Mouse (Mus musculus): ENCODE results near the gene Hebp1.
A peak's percentile ranks its signal among the peaks of the same experiment; 100 is the strongest.

The Hebp1 gene

GRCm38 (mm10) chr6:135198726-135199125, 904 bp upstream of the Hebp1 start:
- no peak for DNase-seq (ENCODE audit: low read depth in 1 of 2, low spot score in 2 of 2)

- DNase-seq (ENCODE audit: low read depth in 1 of 2, low spot score in 2 of 2) = no peak
Measured at GRCm38 (mm10) chr6:135197446-135197845, 376 bp downstream of the Hebp1 start.

- DNase-seq (ENCODE audit: low read depth in 1 of 2, low spot score in 2 of 2) = no peak
Measured at GRCm38 (mm10) chr6:135196707-135197106, 1.1 kb downstream of the Hebp1 start.

GRCm38 (mm10) chr6:135194907-135195306, 2.9 kb downstream of the Hebp1 start:
- DNase-seq (ENCODE audit: low read depth in 1 of 2, low spot score in 2 of 2) = no peak

GRCm38 (mm10) chr6:135193733-135194132, 4.1 kb downstream of the Hebp1 start:
- no peak for DNase-seq (ENCODE audit: low read depth in 1 of 2, low spot score in 2 of 2)

GRCm38 (mm10) chr6:135192993-135193392, 4.8 kb downstream of the Hebp1 start:
- no peak for DNase-seq (ENCODE audit: low read depth in 1 of 2, low spot score in 2 of 2)

- DNase-seq (ENCODE audit: low read depth in 1 of 2, low spot score in 2 of 2) = no peak
Measured at GRCm38 (mm10) chr6:135191906-135192305, 5.9 kb downstream of the Hebp1 start.

GRCm38 (mm10) chr6:135190122-135190521, 7.7 kb downstream of the Hebp1 start:
- DNase-seq (ENCODE audit: low read depth in 1 of 2, low spot score in 2 of 2) = no peak

GRCm38 (mm10) chr6:135188629-135189028, 9.2 kb downstream of the Hebp1 start:
- no peak for DNase-seq (ENCODE audit: low read depth in 1 of 2, low spot score in 2 of 2)

- no peak for DNase-seq (ENCODE audit: low read depth in 1 of 2, low spot score in 2 of 2)
Measured at GRCm38 (mm10) chr6:135187076-135187917, 10.5 kb downstream of the Hebp1 start.

GRCm38 (mm10) chr6:135183961-135184360, 13.9 kb downstream of the Hebp1 start:
- no peak for DNase-seq (ENCODE audit: low read depth in 1 of 2, low spot score in 2 of 2)

- no peak for DNase-seq (ENCODE audit: low read depth in 1 of 2, low spot score in 2 of 2)
Measured at GRCm38 (mm10) chr6:135182925-135183324, 14.9 kb downstream of the Hebp1 start.

- DNase-seq (ENCODE audit: low read depth in 1 of 2, low spot score in 2 of 2) = no peak
Measured at GRCm38 (mm10) chr6:135178599-135178998, 19.2 kb downstream of the Hebp1 start.

- DNase-seq (ENCODE audit: low read depth in 1 of 2, low spot score in 2 of 2) = no peak
Measured at GRCm38 (mm10) chr6:135177271-135177670, 20.6 kb downstream of the Hebp1 start.

GRCm38 (mm10) chr6:135175014-135175413, 22.8 kb downstream of the Hebp1 start:
- DNase-seq (ENCODE audit: low read depth in 1 of 2, low spot score in 2 of 2) = no peak

- DNase-seq (ENCODE audit: low read depth in 1 of 2, low spot score in 2 of 2) = no peak
Measured at GRCm38 (mm10) chr6:135171736-135172135, 26.1 kb downstream of the Hebp1 start.

- no peak for DNase-seq (ENCODE audit: low read depth in 1 of 2, low spot score in 2 of 2)
Measured at GRCm38 (mm10) chr6:135169246-135169645, 28.6 kb downstream of the Hebp1 start.

- no peak for DNase-seq (ENCODE audit: low read depth in 1 of 2, low spot score in 2 of 2)
Measured at GRCm38 (mm10) chr6:135168471-135168870, 29.4 kb downstream of the Hebp1 start.

- DNase-seq (ENCODE audit: low read depth in 1 of 2, low spot score in 2 of 2) = peak; percentile 57 to 69
Measured at GRCm38 (mm10) chr6:135167380-135168311, 30.2 kb downstream of the Hebp1 start.

GRCm38 (mm10) chr6:135166712-135167111, 31.1 kb downstream of the Hebp1 start:
- no peak for DNase-seq (ENCODE audit: low read depth in 1 of 2, low spot score in 2 of 2)

- no peak for DNase-seq (ENCODE audit: low read depth in 1 of 2, low spot score in 2 of 2)
Measured at GRCm38 (mm10) chr6:135166262-135166661, 31.6 kb downstream of the Hebp1 start.

- no peak for DNase-seq (ENCODE audit: low read depth in 1 of 2, low spot score in 2 of 2)
Measured at GRCm38 (mm10) chr6:135165706-135166105, 32.1 kb downstream of the Hebp1 start.
